9 mouse cellular contexts compared by ENCODE assay signal in the genomic region with DNA sequence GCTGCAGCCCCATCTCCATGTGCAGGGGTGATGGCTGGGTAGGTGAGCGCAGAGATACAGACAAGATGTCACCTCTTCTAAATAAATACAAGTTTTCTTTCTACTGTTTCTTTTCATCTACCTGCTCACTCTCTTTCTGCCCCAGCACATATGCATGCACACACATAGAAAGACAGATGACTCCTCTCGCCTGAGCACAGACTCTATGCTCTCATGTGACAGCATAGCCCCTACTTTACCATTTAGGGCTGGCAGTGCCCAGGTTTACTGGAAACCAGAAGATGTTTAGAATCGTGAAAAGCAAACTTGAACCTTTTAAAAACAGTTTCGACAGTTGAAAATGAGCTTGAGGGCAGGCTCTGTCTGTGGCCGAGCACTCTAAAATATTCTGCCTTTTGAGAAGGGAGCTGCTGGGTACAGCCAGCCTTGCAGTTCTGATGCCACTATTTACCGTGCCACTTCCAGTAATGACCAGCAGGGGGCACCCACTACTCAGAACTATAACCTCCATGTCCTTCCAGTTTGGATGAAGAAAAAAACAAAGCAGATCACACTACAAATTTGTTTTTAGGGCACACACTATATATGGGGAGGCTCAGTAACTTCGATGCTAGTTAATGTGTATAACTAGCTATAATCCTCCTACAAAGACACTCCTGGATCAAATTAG. TPM values are rescaled to one million over a fixed set of nuclear protein-coding genes. Genes with fewer than 3 reads are reported as not detected.
DNase-seq lines count a peak whose midpoint lies in the region.
"Had no signal": no experiment of that assay in that cellular context is flagged by ENCODE, and none has a peak within 500 bp of the region (broad histone marks: within the 10 kb centered on the region; RNA-seq: fewer than 3 reads in every experiment).

No protein-coding gene starts in this region.

- H3K9me3 ChIP-seq in embryonic facial prominence, embryonic 10.5 days: no peaks in the 10 kb centered on the region
- H3K9me3 ChIP-seq: liver, embryonic 13.5 days had no signal

- 0 out of 2 replicates have a peak, but pooled peaks cover 3% of the 10 kb centered on the region for H3K27me3 ChIP-seq in embryonic facial prominence, embryonic 10.5 days (replicated peaks; ENCODE audit: low read depth, poor library complexity, severe bottlenecking)
- H3K27me3 ChIP-seq: liver, embryonic 13.5 days had no signal

- no peak overlapping the region for H3K27ac ChIP-seq in embryonic facial prominence, embryonic 10.5 days (replicated peaks)
- H3K27ac ChIP-seq: liver, embryonic 13.5 days had no signal

- no peaks in the 10 kb centered on the region for H3K36me3 ChIP-seq in embryonic facial prominence, embryonic 10.5 days (replicated peaks)
- H3K36me3 ChIP-seq: liver, embryonic 13.5 days had no signal

- no peaks in the 10 kb centered on the region for H3K4me1 ChIP-seq in embryonic facial prominence, embryonic 10.5 days
- H3K4me1 ChIP-seq: liver, embryonic 13.5 days had no signal

- 36% methylated on average over 7 of the region's 7 CpGs for WGBS in embryonic facial prominence, embryonic 10.5 days

- no peak overlapping the region for H3K4me3 ChIP-seq in embryonic facial prominence, embryonic 10.5 days
- H3K4me3 ChIP-seq: liver, embryonic 13.5 days had no signal

- DNase-seq in ES-CJ7 (ENCODE audit: low read depth, low spot score): peak; percentile 70
- peak; percentile 82 to 83 for DNase-seq in adrenal gland, postnatal 36 days
- DNase-seq in embryonic facial prominence, embryonic 10.5 days (ENCODE audit: low spot score): peak; percentile 80
- peak; percentile 77 for DNase-seq in heart, adult 8-10 months (ENCODE audit: low spot score)
- peak; percentile 62 to 97 for DNase-seq in layer of hippocampus, adult 18-20 months (ENCODE audit: low spot score in 2 of 2)
- peak; percentile 85 for DNase-seq in lung, postnatal 10 days
- DNase-seq in right cerebral cortex, adult 18-20 months: peak; percentile 82
- DNase-seq in urinary bladder, postnatal 4 days (ENCODE audit: low spot score in 2 of 2): peak; percentile 36 to 74
- DNase-seq: liver, embryonic 13.5 days had no signal

RNA-seq across cellular contexts. Expression of a gene that starts 47.3 kb away (rescaled TPM):
- total RNA-seq in adrenal gland, postnatal 36 days (2021): not detected
- polyA plus RNA-seq in embryonic facial prominence, embryonic 10.5 days (2016; fragmentation: Nextera tagmentation; extraction: Ambion mirVana): not detected in 2 replicates
- total RNA-seq in heart, adult 8-10 months (2022): not detected
- total RNA-seq in layer of hippocampus, adult 18-20 months (2021): not detected
- polyA plus RNA-seq: liver, embryonic 13.5 days had no signal
